33 mouse cellular contexts compared by ENCODE assay signal in the genomic region with DNA sequence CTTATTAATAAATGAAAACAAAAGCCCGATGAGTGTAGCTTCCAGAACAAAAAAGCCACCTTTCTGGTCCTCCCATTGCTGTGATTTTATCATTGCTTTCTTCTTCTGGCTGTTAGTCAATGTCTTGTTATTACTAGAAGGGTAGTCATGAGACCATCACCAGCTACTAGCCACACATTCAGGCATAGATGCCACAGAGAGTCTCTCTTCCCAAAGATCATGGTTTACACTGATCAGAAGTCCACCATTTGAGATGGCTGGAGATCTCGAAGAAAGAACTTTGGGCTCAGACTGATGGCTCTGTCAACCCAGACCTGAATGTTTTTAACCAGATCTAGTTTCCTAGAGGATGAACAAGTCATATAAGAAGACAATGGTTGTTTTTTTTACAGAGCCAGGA. TPM values are rescaled to one million over a fixed set of nuclear protein-coding genes. Genes with fewer than 3 reads are reported as not detected.
"Had no signal": no experiment of that assay in that cellular context is flagged by ENCODE, and none has a peak within 500 bp of the region (broad histone marks: within the 10 kb centered on the region; RNA-seq: fewer than 3 reads in every experiment).

No protein-coding gene starts in this region.

- H3K4me1 ChIP-seq: limb, embryonic 10.5 days; limb, embryonic 12.5 days; limb, embryonic 13.5 days; limb, embryonic 15.5 days; liver, embryonic 12.5 days; liver, embryonic 13.5 days; liver, embryonic 15.5 days; midbrain, embryonic 10.5 days; midbrain, embryonic 12.5 days; midbrain, embryonic 13.5 days; midbrain, embryonic 15.5 days; neural tube, embryonic 12.5 days had no signal

- H3K36me3 ChIP-seq: limb, embryonic 10.5 days; limb, embryonic 12.5 days; limb, embryonic 13.5 days; limb, embryonic 15.5 days; liver, embryonic 12.5 days; liver, embryonic 13.5 days; liver, embryonic 15.5 days; lung, embryonic 15.5 days; midbrain, embryonic 10.5 days; midbrain, embryonic 12.5 days; midbrain, embryonic 13.5 days; midbrain, embryonic 15.5 days; neural tube, embryonic 12.5 days had no signal

- H3K4me2 ChIP-seq: limb, embryonic 12.5 days; limb, embryonic 13.5 days; limb, embryonic 15.5 days; liver, embryonic 11.5 days; liver, embryonic 12.5 days; liver, embryonic 13.5 days; liver, embryonic 15.5 days; lung, embryonic 14.5 days; lung, embryonic 15.5 days; midbrain, embryonic 11.5 days; midbrain, embryonic 12.5 days; midbrain, embryonic 13.5 days; midbrain, embryonic 15.5 days; neural tube, embryonic 12.5 days had no signal

- H3K27ac ChIP-seq: limb, embryonic 10.5 days; limb, embryonic 12.5 days; limb, embryonic 13.5 days; limb, embryonic 15.5 days; liver, embryonic 12.5 days; liver, embryonic 13.5 days; liver, embryonic 14.5 days; liver, embryonic 15.5 days; lung, embryonic 15.5 days; macrophage; midbrain, embryonic 10.5 days; midbrain, embryonic 12.5 days; midbrain, embryonic 13.5 days; midbrain, embryonic 15.5 days; neural tube, embryonic 12.5 days had no signal

- H3K9ac ChIP-seq: limb, embryonic 12.5 days; limb, embryonic 13.5 days; limb, embryonic 15.5 days; liver, embryonic 12.5 days; liver, embryonic 13.5 days; liver, embryonic 14.5 days; liver, embryonic 15.5 days; liver, postnatal 0 days; lung, embryonic 14.5 days; lung, embryonic 15.5 days; midbrain, embryonic 12.5 days; midbrain, embryonic 13.5 days; midbrain, embryonic 15.5 days; neural tube, embryonic 12.5 days had no signal

- H3K9me3 ChIP-seq: limb, embryonic 10.5 days; limb, embryonic 12.5 days; limb, embryonic 13.5 days; limb, embryonic 15.5 days; liver, embryonic 12.5 days; liver, embryonic 13.5 days; liver, embryonic 15.5 days; lung, embryonic 15.5 days; megakaryocyte, embryonic 14.5 days; midbrain, embryonic 10.5 days; midbrain, embryonic 12.5 days; midbrain, embryonic 13.5 days; midbrain, embryonic 15.5 days; neural tube, embryonic 12.5 days had no signal

- H3K4me3 ChIP-seq: limb, embryonic 10.5 days; limb, embryonic 12.5 days; limb, embryonic 13.5 days; limb, embryonic 15.5 days; liver, embryonic 12.5 days; liver, embryonic 13.5 days; liver, embryonic 15.5 days; lung, embryonic 15.5 days; megakaryocyte, embryonic 14.5 days; midbrain, embryonic 10.5 days; midbrain, embryonic 12.5 days; midbrain, embryonic 13.5 days; midbrain, embryonic 15.5 days; myocyte; neural tube, embryonic 12.5 days had no signal

- DNase-seq: left cerebral cortex, postnatal 4 days; liver; liver, embryonic 13.5 days; liver, postnatal 0 days; lung, adult 18-20 months; lung, adult 2 months; lung, embryonic 14.5 days; lung, postnatal 10 days; lung, postnatal 14 days; lung, postnatal 36 days; lung, postnatal 4 days; midbrain, embryonic 14.5 days had no signal

- H3K27me3 ChIP-seq: limb, embryonic 12.5 days; limb, embryonic 13.5 days; limb, embryonic 15.5 days; liver, embryonic 12.5 days; liver, embryonic 13.5 days; liver, embryonic 15.5 days; lung, embryonic 15.5 days; megakaryocyte, embryonic 14.5 days; midbrain, embryonic 12.5 days; midbrain, embryonic 13.5 days; midbrain, embryonic 15.5 days; neural tube, embryonic 12.5 days had no signal

- ATAC-seq: liver, embryonic 12.5 days; liver, postnatal 0 days; lung, postnatal 0 days; midbrain, embryonic 13.5 days; midbrain, embryonic 15.5 days; midbrain, embryonic 16.5 days had no signal

RNA-seq across cellular contexts. Expression of a gene that starts 38.3 kb away (rescaled TPM):
- polyA plus RNA-seq: liver, adult 2 months had no signal
